Mouse (Mus musculus) hindbrain, embryonic 14.5 days (tissue): ENCODE measurements around the gene Atg5. TPM values are rescaled to one million over a fixed set of nuclear protein-coding genes. Genes with fewer than 3 reads are reported as not detected.

Experiments
- ATAC-seq: fragments of 200-750 bp; cut with Nextera tagmentation; 2 replicates; pipeline ENCODE4 v1.8.0; 2017; ENCODE audit warnings: moderate number of reproducible peaks, mild to moderate bottlenecking, moderate TSS enrichment, moderate library complexity; ENCODE audit not compliant: low FRiP score
- DNase-seq: peaks from one replicate; pipeline ENCODE4 v3.0.0-alpha.2; 2015; ENCODE audit warnings: low spot score
- H3K27ac ChIP-seq: fragments of 300-500 bp; sonication (generic); 2 replicates; pipeline ENCODE4 v1.5.1; 2014; ENCODE audit warnings: mild to moderate bottlenecking, moderate library complexity
- H3K27me3 ChIP-seq: fragments of 300-500 bp; sonication (generic); 2 replicates; pipeline ENCODE4 v1.6.1; 2014; ENCODE audit warnings: mild to moderate bottlenecking, low read length, mixed read lengths; ENCODE audit not compliant: control insufficient read depth, insufficient read depth
- H3K36me3 ChIP-seq: fragments of 300-500 bp; sonication (generic); replicated peaks from 2 replicates; pipeline ENCODE4 v1.6.1; 2014; ENCODE audit not compliant: control insufficient read depth, insufficient read depth
- H3K4me1 ChIP-seq: fragments of 300-500 bp; sonication (generic); replicated peaks from 2 replicates; pipeline ENCODE4 v1.6.1; 2014; ENCODE audit warnings: antibody characterized with exemption, low read length, mixed read lengths; ENCODE audit not compliant: control insufficient read depth, insufficient read depth
- H3K4me2 ChIP-seq: fragments of 300-500 bp; sonication (generic); replicated peaks from 2 replicates; pipeline ENCODE4 v1.6.1; 2014; ENCODE audit warnings: mild to moderate bottlenecking, moderate library complexity
- H3K4me3 ChIP-seq: fragments of 300-500 bp; sonication (generic); replicated peaks from 2 replicates; pipeline ENCODE4 v1.5.1; 2014; ENCODE audit warnings: mild to moderate bottlenecking, low read length
- H3K9ac ChIP-seq: fragments of 300-500 bp; sonication (generic); 2 replicates; pipeline ENCODE4 v1.6.1; 2014
- H3K9me3 ChIP-seq: fragments of 300-500 bp; sonication (generic); 2 replicates; pipeline ENCODE4 v1.6.1; 2016; ENCODE audit warnings: low read length; ENCODE audit not compliant: control insufficient read depth
- WGBS: fragments of 180-500 bp; shearing (Covaris S2); extraction: QIAGEN DNeasy Blood & Tissue Kit; methylation state at CpG from one replicate; pipeline ENCODE4 v1.1.7; 2014; 5-methylcytosine and 5-hydroxymethylcytosine counted together
- polyA plus RNA-seq: library from polyadenylated mRNA; unstranded; fragments of >200 nt; fragmentation: Nextera tagmentation; extraction: Ambion mirVana; gene quantifications from 2 replicates; pipeline ENCODE4 v1.2.1, GENCODE M21; 2014

Atg5 gene
- polyA plus RNA-seq, 1 experiment from 2014 or later: 41.6 TPM

DNA sequence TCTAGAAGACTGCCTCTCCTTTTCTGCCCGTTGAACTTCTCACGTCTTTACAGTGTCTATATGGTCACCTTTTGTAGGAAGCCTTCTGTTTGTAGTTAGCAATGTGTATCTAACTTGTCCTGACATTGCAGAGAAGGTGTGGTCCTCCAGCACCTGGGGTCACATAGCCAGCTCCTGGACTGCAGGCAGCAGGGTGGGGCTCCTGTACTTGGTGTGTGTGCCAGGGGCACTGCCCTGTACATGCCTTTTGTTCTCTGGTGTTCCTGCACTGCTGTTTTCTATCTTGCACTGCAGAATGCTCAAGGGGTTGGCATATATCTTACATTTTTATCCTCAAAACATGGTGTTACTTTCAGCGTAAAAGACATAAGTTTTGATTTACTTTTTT, 36.2 kb downstream of the Atg5 start:
- WGBS: 95% methylated on average over 3 of the region's 3 CpGs
- H3K4me2 ChIP-seq: no peak overlapping the region
- H3K36me3 ChIP-seq: peaks cover 7% of the 10 kb centered on the region; the same call in 1 of the 2 replicates
- no peaks in the 10 kb centered on the region for H3K4me1 ChIP-seq
- DNase-seq: no peak
- ATAC-seq: no peak
- no peak overlapping the region for H3K4me3 ChIP-seq
- no peaks in the 10 kb centered on the region for H3K27me3 ChIP-seq
- H3K27ac ChIP-seq: no peak overlapping the region
- no peaks in the 10 kb centered on the region for H3K9me3 ChIP-seq
- H3K9ac ChIP-seq: no peak overlapping the region

- DNase-seq: no peak
These were observed 36.7 kb downstream of the Atg5 start for GRCm38 (mm10) chr10:44304845-44305244.

GRCm38 (mm10) chr10:44306308-44306707, 38.1 kb downstream of the Atg5 start:
- Histone ChIP-seq H3K4me1 (no peaks in the 10 kb centered on the region), H3K9me3 (no peaks in the 10 kb centered on the region), H3K4me2 (no peak overlapping the region), H3K27me3 (no peaks in the 10 kb centered on the region), H3K27ac (no peak overlapping the region), H3K36me3 (peaks cover 7% of the 10 kb centered on the region; the same call in 1 of the 2 replicates), H3K9ac (no peak overlapping the region), H3K4me3 (no peak overlapping the region)
- no peak for ATAC-seq
- WGBS: 95% methylated on average over 6 of the region's 6 CpGs
- no peak for DNase-seq

More at GRCm38 (mm10) chr10:44304845-44305244, 36.7 kb downstream of the Atg5 start:
- WGBS: 89% methylated on average over 3 of the region's 3 CpGs
- Histone ChIP-seq H3K9ac (no peak overlapping the region), H3K27me3 (no peaks in the 10 kb centered on the region), H3K36me3 (peaks cover 7% of the 10 kb centered on the region; the same call in 1 of the 2 replicates), H3K9me3 (no peaks in the 10 kb centered on the region), H3K4me3 (no peak overlapping the region), H3K4me1 (no peaks in the 10 kb centered on the region), H3K4me2 (no peak overlapping the region), H3K27ac (no peak overlapping the region)
- no peak for ATAC-seq

- no peak overlapping the region for H3K4me3 ChIP-seq
- H3K4me1 ChIP-seq: no peaks in the 10 kb centered on the region
- no peaks in the 10 kb centered on the region for H3K9me3 ChIP-seq
These were observed 40.1 kb downstream of the Atg5 start for GRCm38 (mm10) chr10:44308280-44308679.

DNA sequence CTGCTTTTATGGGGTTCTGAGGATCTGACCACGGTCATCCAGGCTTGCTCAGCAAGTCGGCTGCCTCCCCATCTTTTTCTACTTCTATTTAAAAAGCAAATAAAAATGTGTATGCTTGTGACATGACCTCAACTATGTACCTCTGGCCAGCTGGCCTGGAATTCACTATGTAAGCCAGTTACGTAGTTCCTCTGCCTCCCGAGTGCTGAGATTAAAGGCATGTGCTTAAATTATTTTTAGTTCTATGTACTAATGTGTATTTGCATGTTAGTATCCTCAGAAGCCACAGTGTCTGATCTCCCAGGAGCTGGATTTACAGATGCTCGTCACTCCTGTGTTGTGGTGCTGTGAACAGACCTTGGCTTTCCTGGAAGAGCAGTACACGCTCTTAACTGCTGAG, 41.1 kb downstream of the Atg5 start:
- Histone ChIP-seq H3K36me3 (no peaks in the 10 kb centered on the region; the same call in none of the 2 replicates), H3K27ac (no peak overlapping the region), H3K9me3 (no peaks in the 10 kb centered on the region), H3K9ac (no peak overlapping the region), H3K4me3 (no peak overlapping the region), H3K27me3 (no peaks in the 10 kb centered on the region), H3K4me2 (no peak overlapping the region), H3K4me1 (no peaks in the 10 kb centered on the region)
- no peak for ATAC-seq
- 87% methylated on average over 6 of the region's 6 CpGs for WGBS
- no peak for DNase-seq

More at GRCm38 (mm10) chr10:44308280-44308679, 40.1 kb downstream of the Atg5 start:
- ATAC-seq (no peak), DNase-seq (no peak)
- no peak overlapping the region for H3K9ac ChIP-seq
- no peak overlapping the region for H3K27ac ChIP-seq
- H3K36me3 ChIP-seq: peaks cover 7% of the 10 kb centered on the region; the same call in 1 of the 2 replicates
- H3K27me3 ChIP-seq: no peaks in the 10 kb centered on the region
- H3K4me2 ChIP-seq: no peak overlapping the region

GRCm38 (mm10) chr10:44315276-44315675, 47.1 kb downstream of the Atg5 start:
- H3K4me3 ChIP-seq: no peak overlapping the region
- H3K9me3 ChIP-seq: no peaks in the 10 kb centered on the region
- peaks cover 4% of the 10 kb centered on the region for H3K36me3 ChIP-seq
- no peak overlapping the region for H3K27ac ChIP-seq
- no peak for ATAC-seq
- no peak for DNase-seq
- no peaks in the 10 kb centered on the region for H3K27me3 ChIP-seq
- no peak overlapping the region for H3K4me2 ChIP-seq
- H3K4me1 ChIP-seq: no peaks in the 10 kb centered on the region
- H3K9ac ChIP-seq: no peak overlapping the region
- WGBS: 22% methylated on average over 5 of the region's 5 CpGs

- H3K9ac ChIP-seq: no peak overlapping the region
- ATAC-seq (no peak), DNase-seq (no peak)
- 78% methylated on average over 14 of the region's 14 CpGs for WGBS
- no peak overlapping the region for H3K4me3 ChIP-seq
- no peaks in the 10 kb centered on the region for H3K27me3 ChIP-seq
- H3K4me2 ChIP-seq: no peak overlapping the region
- no peak overlapping the region for H3K27ac ChIP-seq
- no peaks in the 10 kb centered on the region for H3K4me1 ChIP-seq
- no peaks in the 10 kb centered on the region for H3K9me3 ChIP-seq
- peaks cover 7% of the 10 kb centered on the region for H3K36me3 ChIP-seq
These were observed 48.4 kb downstream of the Atg5 start for GRCm38 (mm10) chr10:44316280-44317270.

DNA sequence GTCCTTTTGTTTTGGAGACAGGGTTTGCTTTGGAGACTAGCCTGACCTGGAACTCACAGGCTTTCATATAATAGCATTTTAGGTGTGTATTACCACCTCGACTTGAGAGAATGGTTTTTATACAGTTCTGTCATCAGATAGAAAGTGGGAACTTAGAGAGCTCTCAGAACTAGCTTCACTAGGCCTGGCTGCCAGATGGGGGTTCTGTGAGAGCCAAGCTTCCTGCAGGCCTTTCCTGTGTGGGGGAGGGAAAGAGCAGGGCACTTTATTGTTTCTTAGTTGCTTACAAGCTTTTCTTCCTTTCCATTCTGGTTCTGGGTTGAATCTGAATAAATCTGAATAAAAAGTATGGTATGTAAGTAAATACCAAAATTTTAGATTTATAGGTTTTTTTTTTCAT, 54.0 kb downstream of the Atg5 start:
- WGBS: 84% methylated on average over 1 of the region's 1 CpGs
- H3K9ac ChIP-seq: no peak overlapping the region
- no peaks in the 10 kb centered on the region for H3K4me1 ChIP-seq
- DNase-seq (no peak), ATAC-seq (no peak)
- no peak overlapping the region for H3K27ac ChIP-seq
- H3K4me2 ChIP-seq: no peak overlapping the region
- H3K4me3 ChIP-seq: no peak overlapping the region
- H3K9me3 ChIP-seq: no peaks in the 10 kb centered on the region
- no peaks in the 10 kb centered on the region for H3K27me3 ChIP-seq
- peaks cover 8% of the 10 kb centered on the region; the same call in 1 of the 2 replicates for H3K36me3 ChIP-seq

- H3K27ac ChIP-seq: no peak overlapping the region
- DNase-seq: no peak
- 88% methylated on average over 9 of the region's 9 CpGs for WGBS
These were observed 55.1 kb downstream of the Atg5 start for GRCm38 (mm10) chr10:44323070-44323775.

More at GRCm38 (mm10) chr10:44323070-44323775, 55.1 kb downstream of the Atg5 start:
- no peak overlapping the region for H3K4me3 ChIP-seq
- no peak overlapping the region for H3K9ac ChIP-seq
- no peak overlapping the region for H3K4me2 ChIP-seq
- no peak for ATAC-seq
- no peaks in the 10 kb centered on the region for H3K9me3 ChIP-seq
- no peaks in the 10 kb centered on the region for H3K27me3 ChIP-seq
- no peaks in the 10 kb centered on the region for H3K4me1 ChIP-seq
- H3K36me3 ChIP-seq: peaks cover 8% of the 10 kb centered on the region; the same call in 1 of the 2 replicates
